Mouse (Mus musculus) heart, postnatal 4 days (tissue): Measurements from ENCODE around the gene Trmt11. TPM values are rescaled to one million over a fixed set of nuclear protein-coding genes. Genes with fewer than 3 reads are reported as not detected.
"Not testable (repeated sequence)": the region's sequence is repeated elsewhere in the genome, so short reads cannot be mapped to it uniquely, and the experiment has no call there.

ENCODE experiments used
- DNase-seq: peaks from one replicate; pipeline ENCODE4 v3.0.0; 2021
- total RNA-seq, 2 experiments: library from RNA; stranded (reverse); gene quantifications; 2 replicates each; pipeline ENCODE4 v1.2.3; 2021

The Trmt11 gene
- total RNA-seq, 2 experiments from 2014 or later, result 7.3 to 7.4 TPM

DNA sequence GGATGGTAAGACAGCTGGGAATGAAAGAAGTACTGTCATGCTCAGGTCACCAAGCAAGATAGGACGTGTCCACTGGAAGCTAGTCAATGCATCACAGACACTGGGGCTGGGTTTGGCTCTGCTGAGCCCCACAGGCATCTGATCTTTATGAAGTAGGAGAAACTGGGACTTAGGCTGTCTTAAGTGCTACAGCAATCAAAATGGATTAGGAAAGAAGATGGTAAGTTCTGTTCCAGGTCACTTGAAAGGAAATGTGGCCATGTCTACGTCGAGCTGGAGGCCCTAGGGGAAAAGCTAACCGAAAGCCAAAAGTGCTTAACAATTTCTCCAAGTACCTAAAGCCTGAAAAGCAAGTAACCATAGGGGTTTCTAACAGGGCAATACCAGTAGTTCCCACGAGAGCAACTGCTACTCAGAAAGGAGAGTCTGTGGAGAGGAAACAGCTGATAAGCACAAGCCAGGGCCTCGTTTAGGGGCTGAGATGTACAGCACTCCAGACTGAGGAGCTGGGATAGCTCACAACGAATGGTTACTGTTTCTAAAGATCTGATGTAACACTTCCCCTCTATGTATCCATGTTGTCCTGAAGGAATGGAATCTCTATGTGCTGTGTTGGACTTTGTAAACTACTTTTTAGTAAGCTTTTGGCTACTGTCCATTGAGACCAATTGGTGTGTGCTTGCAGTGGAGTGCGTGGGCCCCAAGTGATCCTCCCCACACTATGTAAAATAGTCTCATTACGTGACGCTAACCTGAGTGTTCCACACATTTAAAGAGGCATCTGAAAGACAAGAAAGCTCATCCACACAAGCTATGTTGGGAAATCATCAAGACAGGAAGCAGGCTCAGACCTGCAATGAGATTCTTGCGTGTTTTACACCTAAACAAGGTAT, 44.6 kb downstream of the Trmt11 start:
- DNase-seq, result no peak

- DNase-seq, result no peak
These were observed 48.2 kb downstream of the Trmt11 start for GRCm38 (mm10) chr10:30552377-30552776.

- DNase-seq, result no peak
These were observed 50.6 kb downstream of the Trmt11 start for GRCm38 (mm10) chr10:30549974-30550373.

DNA sequence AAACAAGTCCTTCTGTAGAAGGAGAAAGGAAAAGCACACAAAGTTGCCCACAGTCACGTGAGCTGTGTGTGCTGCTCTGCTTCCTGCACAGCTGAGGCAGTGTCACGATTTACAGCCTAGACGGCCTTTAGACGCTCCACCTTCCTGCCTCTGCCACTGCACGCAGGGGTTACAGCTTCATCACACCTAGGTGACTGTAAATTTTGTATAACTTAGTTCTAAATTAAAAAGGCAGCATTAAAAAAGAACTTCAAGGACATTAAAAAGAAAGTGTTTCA, 62.1 kb downstream of the Trmt11 start:
- no peak for DNase-seq

- peak; percentile 19 for DNase-seq
These were observed 62.6 kb downstream of the Trmt11 start for GRCm38 (mm10) chr10:30537734-30538537.

DNA sequence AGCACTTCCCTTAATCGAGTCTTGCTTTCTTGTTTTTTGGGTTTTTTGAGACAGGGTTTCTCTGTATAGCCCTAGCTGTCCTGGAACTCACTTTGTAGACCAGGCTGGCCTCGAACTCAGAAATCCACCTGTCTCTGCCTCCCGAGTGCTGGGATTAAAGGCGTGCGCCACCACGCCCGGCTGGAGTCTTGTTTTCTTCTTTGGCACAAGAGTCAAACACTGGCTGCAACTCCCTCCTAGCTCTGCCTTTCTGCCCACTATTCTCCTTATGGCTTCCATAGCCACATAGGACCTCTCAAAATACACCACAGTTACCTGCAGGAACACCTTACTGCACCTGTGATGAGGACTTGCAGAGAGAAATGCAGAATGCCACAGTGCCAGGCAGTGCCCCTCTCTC, 64.6 kb downstream of the Trmt11 start:
- not testable (repeated sequence) for DNase-seq

DNA sequence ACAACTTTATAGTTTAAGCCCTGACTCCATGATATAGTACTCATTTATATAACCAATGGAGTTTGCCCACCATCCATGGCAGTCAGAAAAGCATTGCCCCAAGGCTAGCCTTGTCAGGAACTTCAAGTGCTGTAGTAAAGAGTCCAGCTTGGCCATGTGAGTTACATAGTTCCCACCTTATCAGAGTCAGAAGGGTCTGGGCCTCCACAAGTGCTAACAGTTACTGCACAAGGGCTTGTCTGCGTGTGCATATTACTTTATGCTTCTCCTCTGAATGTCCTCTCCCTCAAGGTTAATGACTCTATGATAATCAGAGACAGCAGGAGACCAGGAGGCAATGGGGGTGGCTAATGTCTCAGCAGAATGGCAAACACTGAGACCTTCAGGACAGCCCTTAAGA, 73.4 kb downstream of the Trmt11 start:
- no peak for DNase-seq

DNA sequence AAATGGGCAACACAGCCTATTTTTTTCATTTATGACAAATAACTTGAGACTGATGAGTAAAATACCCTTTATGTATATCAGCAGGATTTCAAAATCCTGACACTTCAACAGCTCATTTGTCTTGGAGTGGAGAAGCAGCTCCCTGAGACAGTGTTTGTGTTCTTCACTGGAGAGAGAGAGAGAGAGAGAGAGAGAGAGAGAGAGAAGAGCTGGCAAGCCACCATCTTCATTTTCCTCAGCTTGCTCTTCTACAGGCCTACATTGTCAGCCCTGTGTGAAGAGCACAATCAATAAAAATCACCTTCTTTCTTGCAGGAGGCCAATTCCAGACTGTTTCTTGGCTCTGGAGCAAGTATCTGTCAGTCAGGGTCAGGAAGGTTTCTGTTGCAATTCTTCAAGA, 78.8 kb downstream of the Trmt11 start:
- no peak for DNase-seq

- DNase-seq, result no peak
These were observed 81.4 kb downstream of the Trmt11 start for GRCm38 (mm10) chr10:30519143-30519542.

- no peak for DNase-seq
These were observed 83.3 kb downstream of the Trmt11 start for GRCm38 (mm10) chr10:30517224-30517623.

DNA sequence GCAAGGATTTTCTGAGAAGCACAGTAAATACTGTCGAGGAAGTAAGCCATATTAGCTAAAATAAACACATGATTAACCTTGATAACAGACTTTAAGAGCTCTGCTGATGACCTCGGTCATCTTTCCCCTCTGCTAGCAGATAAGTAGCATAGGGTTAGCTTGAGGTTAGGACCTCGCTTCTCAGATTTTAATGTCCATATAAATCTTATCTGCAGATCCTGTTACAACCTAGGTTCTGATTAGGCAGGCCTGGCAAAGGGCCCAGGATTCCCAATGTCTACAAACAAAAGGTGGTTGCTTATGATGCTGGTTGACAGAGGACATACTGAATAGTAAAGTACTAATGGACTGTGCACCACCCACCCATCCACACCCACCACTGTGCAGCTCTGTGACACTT, 83.8 kb downstream of the Trmt11 start:
- DNase-seq, result no peak

GRCm38 (mm10) chr10:30504736-30505135, 95.8 kb downstream of the Trmt11 start:
- no peak for DNase-seq

DNA sequence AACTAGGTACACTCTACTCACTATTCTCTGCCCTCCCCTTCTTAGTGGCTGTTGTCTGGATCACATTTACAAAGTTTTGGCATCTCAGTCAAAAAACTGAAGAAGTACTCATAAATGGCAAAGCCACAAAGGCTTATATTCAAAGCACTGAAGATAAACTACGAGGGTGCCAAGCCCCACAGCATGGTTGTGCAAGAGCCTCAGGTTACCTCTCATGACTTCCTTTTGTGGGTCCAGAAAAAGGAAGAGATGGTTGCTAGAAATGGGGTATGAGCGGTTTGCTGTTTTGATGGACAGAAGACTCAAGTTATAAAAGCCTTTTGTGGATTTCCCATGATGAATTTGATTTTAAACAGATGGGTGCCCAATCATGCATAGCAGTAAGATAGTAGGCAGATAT, 97.4 kb downstream of the Trmt11 start:
- no peak for DNase-seq

- no peak for DNase-seq
These were observed 97.8 kb downstream of the Trmt11 start for GRCm38 (mm10) chr10:30502718-30503117.

DNA sequence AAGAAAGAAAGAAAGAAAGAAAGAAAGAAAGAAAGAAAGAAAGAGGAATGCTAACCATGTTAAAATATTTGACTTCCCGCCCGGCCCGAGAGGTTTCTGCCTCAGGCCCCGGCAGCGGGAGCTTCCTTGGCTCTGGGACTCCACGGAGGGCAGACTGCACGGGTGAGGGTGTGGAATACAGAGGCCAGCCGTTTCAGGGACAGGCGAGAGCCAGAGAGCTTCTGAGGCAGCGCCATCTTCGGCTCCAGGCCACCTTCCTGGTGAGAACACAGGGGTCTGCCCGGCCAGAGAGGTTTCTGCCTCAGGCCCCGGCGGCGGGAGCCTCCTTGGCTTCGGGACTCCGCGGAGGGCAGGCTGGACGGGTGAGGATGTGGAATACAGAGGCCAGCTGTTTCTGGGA, 102.3 kb downstream of the Trmt11 start:
- not testable (repeated sequence) for DNase-seq

Other genes starting within 250 kb of the Trmt11 start
- 10 to 100 TPM; 44.3 to 45.5 TPM for gene Hint3, start 28.9 kb upstream of the Trmt11 start, total RNA-seq
- 1 to 10 TPM; 9.2 TPM for gene Ncoa7, start 202.6 kb upstream of the Trmt11 start, total RNA-seq
- 10 to 100 TPM; 22.0 to 26.9 TPM for gene Hey2, start 242.1 kb upstream of the Trmt11 start, total RNA-seq